19 mouse cellular contexts compared by ENCODE assay signal in the genomic region with DNA sequence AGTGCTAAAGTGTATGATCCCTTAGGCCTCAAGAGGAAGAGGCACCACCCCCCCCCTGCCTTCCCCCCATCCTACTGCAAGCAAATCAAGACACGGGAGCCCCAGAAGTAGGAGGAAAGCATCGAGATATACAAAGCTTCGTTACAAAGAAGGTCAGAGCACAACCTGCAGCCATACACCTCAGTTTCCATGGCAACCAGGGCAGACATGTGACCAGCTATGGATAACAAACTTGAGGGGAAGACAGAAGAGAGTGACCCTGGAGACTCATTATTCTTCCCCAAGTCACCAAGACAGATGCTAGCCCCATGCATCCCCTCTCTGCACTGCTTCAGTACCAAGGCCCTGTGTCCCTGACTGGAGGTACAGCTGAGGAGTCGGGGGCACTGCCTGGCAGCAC.
A peak's percentile ranks its signal among the peaks of the same experiment; 100 is the strongest.
DNase-seq lines count a peak whose midpoint lies in the region; ATAC-seq lines count a peak whose summit lies in the region.
"Had no signal": no experiment of that assay in that cellular context is flagged by ENCODE, and none has a peak within 500 bp of the region (broad histone marks: within the 10 kb centered on the region; RNA-seq: fewer than 3 reads in every experiment).

No protein-coding gene starts in this region.

- H3K4me3 ChIP-seq in hindbrain, embryonic 16.5 days (ENCODE audit: low read length) = no peak overlapping the region
- H3K4me3 ChIP-seq in hindbrain, embryonic 11.5 days (ENCODE audit: low read depth, low read length) = no peak overlapping the region
- no peak overlapping the region for H3K4me3 ChIP-seq in neural tube, embryonic 14.5 days (ENCODE audit: low read depth, low read length)
- H3K4me3 ChIP-seq in midbrain, embryonic 16.5 days (ENCODE audit: low read depth, low read length) = no peak overlapping the region
- H3K4me3 ChIP-seq: embryonic facial prominence, embryonic 15.5 days; erythroblast, embryonic 14.5 days; forebrain, embryonic 13.5 days; gastrocnemius, adult 2 months; heart, embryonic 12.5 days; hindbrain, embryonic 12.5 days had no signal

- no peaks in the 10 kb centered on the region for H3K36me3 ChIP-seq in hindbrain, embryonic 16.5 days (ENCODE audit: control insufficient read depth, insufficient read depth, low read length)
- no peaks in the 10 kb centered on the region for H3K36me3 ChIP-seq in hindbrain, embryonic 11.5 days (ENCODE audit: control insufficient read depth, insufficient read depth, low read length)
- no peaks in the 10 kb centered on the region for H3K36me3 ChIP-seq in neural tube, embryonic 14.5 days (ENCODE audit: control insufficient read depth, insufficient read depth, low read length)
- no peaks in the 10 kb centered on the region for H3K36me3 ChIP-seq in midbrain, embryonic 16.5 days (ENCODE audit: control insufficient read depth, insufficient read depth, low read length)
- H3K36me3 ChIP-seq: embryonic facial prominence, embryonic 15.5 days; heart, embryonic 12.5 days; hindbrain, embryonic 12.5 days had no signal

- no peak overlapping the region for H3K4me2 ChIP-seq in hindbrain, embryonic 16.5 days (ENCODE audit: low read length)
- no peak overlapping the region for H3K4me2 ChIP-seq in hindbrain, embryonic 11.5 days (replicated peaks; ENCODE audit: low read depth, low read length)
- no peak overlapping the region for H3K4me2 ChIP-seq in neural tube, embryonic 14.5 days (ENCODE audit: low read depth, low read length)
- no peak overlapping the region for H3K4me2 ChIP-seq in midbrain, embryonic 16.5 days (ENCODE audit: low read length)
- H3K4me2 ChIP-seq: embryonic facial prominence, embryonic 15.5 days; forebrain, embryonic 13.5 days; heart, embryonic 12.5 days; hindbrain, embryonic 12.5 days had no signal

- DNase-seq in hindbrain, embryonic 11.5 days (ENCODE audit: low spot score) = no peak
- DNase-seq in neural tube, embryonic 10.5 days (ENCODE audit: extremely low spot score, low spot score) = no peak
- no peak for DNase-seq in thymus, postnatal 36 days
- DNase-seq: cerebellum, adult 11 months; cerebellum, adult 8-10 months; embryo, embryonic 11 days; gastrocnemius, adult 2 months; gastrocnemius, postnatal 25 days; heart, postnatal 36 days had no signal

- peaks cover 3% of the 10 kb centered on the region; the same call in 1 of the 2 replicates for H3K4me1 ChIP-seq in hindbrain, embryonic 16.5 days (ENCODE audit: control insufficient read depth, insufficient read depth, low read depth, low read length)
- H3K4me1 ChIP-seq in hindbrain, embryonic 11.5 days (replicated peaks; ENCODE audit: control insufficient read depth, insufficient read depth, low read length) = peaks cover 2% of the 10 kb centered on the region; the same call in 1 of the 2 replicates
- H3K4me1 ChIP-seq in neural tube, embryonic 14.5 days (ENCODE audit: control insufficient read depth, insufficient read depth, low read length) = no peaks in the 10 kb centered on the region
- peaks cover 6% of the 10 kb centered on the region for H3K4me1 ChIP-seq in midbrain, embryonic 16.5 days (ENCODE audit: control insufficient read depth, insufficient read depth, low read length)

- 44% methylated on average over 4 of the region's 4 CpGs for WGBS in hindbrain, embryonic 16.5 days
- 64% methylated on average over 4 of the region's 4 CpGs for WGBS in hindbrain, embryonic 11.5 days
- 42% methylated on average over 4 of the region's 4 CpGs for WGBS in neural tube, embryonic 14.5 days
- 44% methylated on average over 4 of the region's 4 CpGs for WGBS in midbrain, embryonic 16.5 days

- no peaks in the 10 kb centered on the region for H3K27me3 ChIP-seq in hindbrain, embryonic 16.5 days (replicated peaks; ENCODE audit: control insufficient read depth, insufficient read depth, low read length)
- no peaks in the 10 kb centered on the region for H3K27me3 ChIP-seq in hindbrain, embryonic 11.5 days (ENCODE audit: control insufficient read depth, insufficient read depth, low read length)
- no peaks in the 10 kb centered on the region for H3K27me3 ChIP-seq in neural tube, embryonic 14.5 days (ENCODE audit: control insufficient read depth, insufficient read depth, low read length)
- H3K27me3 ChIP-seq in midbrain, embryonic 16.5 days (ENCODE audit: control insufficient read depth, insufficient read depth, low read depth, low read length) = no peaks in the 10 kb centered on the region
- H3K27me3 ChIP-seq: CH12.LX; embryonic facial prominence, embryonic 15.5 days; forebrain, embryonic 13.5 days; heart, embryonic 12.5 days; hindbrain, embryonic 12.5 days; Patski had no signal

- no peak overlapping the region for H3K9ac ChIP-seq in hindbrain, embryonic 16.5 days (ENCODE audit: low read depth, low read length)
- no peak overlapping the region for H3K9ac ChIP-seq in hindbrain, embryonic 11.5 days (ENCODE audit: low read depth, low read length)
- no peak overlapping the region for H3K9ac ChIP-seq in neural tube, embryonic 14.5 days (replicated peaks; ENCODE audit: low read depth, low read length)
- H3K9ac ChIP-seq in midbrain, embryonic 16.5 days (ENCODE audit: low read depth, low read length) = no peak overlapping the region
- H3K9ac ChIP-seq: embryonic facial prominence, embryonic 15.5 days; forebrain, embryonic 13.5 days; heart, embryonic 12.5 days; hindbrain, embryonic 12.5 days had no signal

- peak; percentile 22; the same call in 1 of the 2 replicates for ATAC-seq in hindbrain, embryonic 16.5 days
- no peak for ATAC-seq in hindbrain, embryonic 11.5 days (ENCODE audit: low FRiP score)
- 0 out of 2 replicates have a peak, but pooled peaks have one; percentile 22 for ATAC-seq in neural tube, embryonic 14.5 days (ENCODE audit: low read depth)
- 0 out of 2 replicates have a peak, but pooled peaks have one; percentile 16 for ATAC-seq in midbrain, embryonic 16.5 days
- ATAC-seq: forebrain, embryonic 13.5 days had no signal

- no peak overlapping the region for H3K27ac ChIP-seq in hindbrain, embryonic 16.5 days (ENCODE audit: low read depth, low read length)
- no peak overlapping the region for H3K27ac ChIP-seq in hindbrain, embryonic 11.5 days (ENCODE audit: low read depth, low read length)
- H3K27ac ChIP-seq in neural tube, embryonic 14.5 days (ENCODE audit: low read depth, low read length) = no peak overlapping the region
- H3K27ac ChIP-seq in midbrain, embryonic 16.5 days (ENCODE audit: low read length) = peak overlapping the region; percentile 31; the same call in 1 of the 2 replicates
- H3K27ac ChIP-seq: embryonic facial prominence, embryonic 15.5 days; forebrain, embryonic 13.5 days; hindbrain, embryonic 12.5 days had no signal

- no peaks in the 10 kb centered on the region for H3K9me3 ChIP-seq in hindbrain, embryonic 16.5 days (ENCODE audit: control insufficient read depth, low read length)
- no peaks in the 10 kb centered on the region for H3K9me3 ChIP-seq in hindbrain, embryonic 11.5 days (ENCODE audit: control insufficient read depth, low read length)
- no peaks in the 10 kb centered on the region for H3K9me3 ChIP-seq in neural tube, embryonic 14.5 days (ENCODE audit: control insufficient read depth, low read length)
- H3K9me3 ChIP-seq in midbrain, embryonic 16.5 days (replicated peaks; ENCODE audit: control insufficient read depth, low read length, poor library complexity, severe bottlenecking) = no peaks in the 10 kb centered on the region
- H3K9me3 ChIP-seq: embryonic facial prominence, embryonic 15.5 days; forebrain, embryonic 13.5 days; heart, embryonic 12.5 days; hindbrain, embryonic 12.5 days had no signal
